Mouse (Mus musculus) Muller cell, postnatal 12 days (primary cell): ENCODE measurements around the gene Cdk6.

Experiments
- DNase-seq: peaks from one replicate; pipeline ENCODE4 v3.0.0-alpha.2; 2015; ENCODE audit errors: inconsistent ontology term

The Cdk6 gene

GRCm38 (mm10) chr5:3483054-3483722 lies 141.9 kb downstream of the Cdk6 start:
- no peak for DNase-seq

GRCm38 (mm10) chr5:3486579-3487282 lies 145.4 kb downstream of the Cdk6 start:
- DNase-seq, result no peak

GRCm38 (mm10) chr5:3488146-3488774 lies 147.0 kb downstream of the Cdk6 start:
- no peak for DNase-seq

GRCm38 (mm10) chr5:3490358-3490757 lies 149.1 kb downstream of the Cdk6 start:
- no peak for DNase-seq

GRCm38 (mm10) chr5:3491084-3491483 lies 149.8 kb downstream of the Cdk6 start:
- no peak for DNase-seq

- DNase-seq, result no peak
Observed at GRCm38 (mm10) chr5:3491883-3492282, 150.6 kb downstream of the Cdk6 start.

- DNase-seq, result no peak
Observed at GRCm38 (mm10) chr5:3492776-3493636, 151.7 kb downstream of the Cdk6 start.

GRCm38 (mm10) chr5:3493968-3494367 lies 152.7 kb downstream of the Cdk6 start:
- no peak for DNase-seq

GRCm38 (mm10) chr5:3494452-3495187 lies 153.3 kb downstream of the Cdk6 start:
- DNase-seq, result peak; percentile 52

GRCm38 (mm10) chr5:3497505-3497925 lies 156.2 kb downstream of the Cdk6 start:
- DNase-seq, result peak; percentile 92

GRCm38 (mm10) chr5:3500298-3500697 lies 159.0 kb downstream of the Cdk6 start:
- no peak for DNase-seq

- DNase-seq, result no peak
Observed at GRCm38 (mm10) chr5:3500957-3501563, 159.8 kb downstream of the Cdk6 start.

GRCm38 (mm10) chr5:3501564-3502001 lies 160.3 kb downstream of the Cdk6 start:
- DNase-seq, result peak; percentile 80

GRCm38 (mm10) chr5:3502610-3503350 lies 161.5 kb downstream of the Cdk6 start:
- DNase-seq, result peak; percentile 88

GRCm38 (mm10) chr5:3503373-3503772 lies 162.1 kb downstream of the Cdk6 start:
- no peak for DNase-seq

- DNase-seq, result no peak
Observed at GRCm38 (mm10) chr5:3503836-3504323, 162.6 kb downstream of the Cdk6 start.

- no peak for DNase-seq
Observed at GRCm38 (mm10) chr5:3504453-3504852, 163.2 kb downstream of the Cdk6 start.

- DNase-seq, result no peak
Observed at GRCm38 (mm10) chr5:3505553-3505952, 164.3 kb downstream of the Cdk6 start.

- DNase-seq, result no peak
Observed at GRCm38 (mm10) chr5:3508480-3509381, 167.4 kb downstream of the Cdk6 start.
